10 mouse cellular contexts compared by ENCODE assay signal in genomic region chr19:4992371-4992770, GRCm38 (mm10). TPM values are rescaled to one million over a fixed set of nuclear protein-coding genes. Genes with fewer than 3 reads are reported as not detected.
DNase-seq lines count a peak whose midpoint lies in the region; TF ChIP-seq lines count a peak whose summit lies in the region.
"Had no signal": no experiment of that assay in that cellular context is flagged by ENCODE, and none has a peak within 500 bp of the region (broad histone marks: within the 10 kb centered on the region; RNA-seq: fewer than 3 reads in every experiment).

No protein-coding gene starts in this region.

- peak; percentile 31 for DNase-seq in gastrocnemius, adult 2 months
- no peak for DNase-seq in gastrocnemius, adult 8-10 months (ENCODE audit: low spot score in 2 of 2)
- DNase-seq in left cerebral cortex, adult 2 months (ENCODE audit: extremely low spot score in 1 of 2, low spot score in 2 of 2), result no peak
- no peak for DNase-seq in left cerebral cortex, adult 18-20 months (ENCODE audit: low spot score in 2 of 2)
- DNase-seq in embryo, embryonic 10 days (ENCODE audit: low spot score), result peak; percentile 33
- DNase-seq in mesoderm, embryonic 11.5 days (ENCODE audit: low read depth, low spot score), result peak; percentile 31
- DNase-seq in spleen, postnatal 10 days (ENCODE audit: low spot score in 2 of 2), result no peak
- no peak for DNase-seq in left cerebral cortex, postnatal 36 days (ENCODE audit: low spot score in 2 of 2)

- H3K4me3 ChIP-seq in gastrocnemius, adult 2 months, result no peak overlapping the region
- H3K4me3 ChIP-seq in left cerebral cortex, adult 2 months, result no peak overlapping the region
- H3K4me3 ChIP-seq: midbrain, embryonic 13.5 days had no signal

- peak overlapping the region; percentile 32; the same call in 1 of the 2 replicates for H3K27ac ChIP-seq in gastrocnemius, adult 2 months
- H3K27ac ChIP-seq in left cerebral cortex, adult 2 months, result peak overlapping the region; percentile 90
- H3K27ac ChIP-seq: liver, embryonic 14.5 days; midbrain, embryonic 13.5 days had no signal

- TF ChIP-seq CTCF in gastrocnemius, adult 2 months (IDR thresholded peaks at IDR 0.05), result no peak
- no peak for TF ChIP-seq CTCF in left cerebral cortex, adult 2 months (IDR thresholded peaks at IDR 0.05)

- intact Hi-C loops in gastrocnemius, adult 2 months (cut with DNase I), result no loop called here
- intact Hi-C loops in left cerebral cortex, adult 2 months (cut with DNase I), result no loop called here
- intact Hi-C loops in left cerebral cortex, postnatal 36 days (cut with DNase I), result no loop called here

RNA-seq across cellular contexts. Expression of gene Npas4, which starts 2.3 kb away (rescaled TPM):
- total RNA-seq in gastrocnemius, adult 2 months (2021), result under 1 TPM in 1 of 2 experiments, not detected in 1; 0.13 TPM
- total RNA-seq in gastrocnemius, adult 8-10 months (2022), result under 1 TPM in 1 of 4 experiments, not detected in 3; 0.11 TPM
- 10 to 100 TPM; 21.7 to 33.7 TPM for total RNA-seq in left cerebral cortex, adult 2 months (2021)
- total RNA-seq in left cerebral cortex, adult 18-20 months (2021), result 10 to 100 TPM; 19.1 to 26.0 TPM
- 10 to 100 TPM; 13.7 to 30.9 TPM for total RNA-seq in left cerebral cortex, postnatal 36 days (2021)

RNA-seq across cellular contexts. Expression of gene Mrpl11, which starts 30.4 kb away (rescaled TPM):
- total RNA-seq in gastrocnemius, adult 2 months (2021), result 10 to 100 TPM; 59.3 to 64.5 TPM
- 10 to 100 TPM; 56.3 to 63.7 (median 60.7) TPM for total RNA-seq in gastrocnemius, adult 8-10 months (2022)
- 10 to 100 TPM; 52.7 to 55.3 TPM for total RNA-seq in left cerebral cortex, adult 2 months (2021)
- total RNA-seq in left cerebral cortex, adult 18-20 months (2021), result 10 to 100 TPM; 58.2 to 61.8 TPM
- total RNA-seq in left cerebral cortex, postnatal 36 days (2021), result 10 to 100 TPM; 50.8 to 64.8 TPM

RNA-seq across cellular contexts. Expression of gene Slc29a2, which starts 31.3 kb away (rescaled TPM):
- total RNA-seq in gastrocnemius, adult 2 months (2021), result 1 to 10 TPM; 6.0 to 8.6 TPM
- 1 to 10 TPM; 4.0 to 6.1 (median 4.3) TPM for total RNA-seq in gastrocnemius, adult 8-10 months (2022)
- 10 to 100 TPM; 16.6 to 16.7 TPM for total RNA-seq in left cerebral cortex, adult 2 months (2021)
- 10 to 100 TPM; 13.4 to 16.4 TPM for total RNA-seq in left cerebral cortex, adult 18-20 months (2021)
- 10 to 100 TPM; 15.0 to 17.2 TPM for total RNA-seq in left cerebral cortex, postnatal 36 days (2021)

RNA-seq across cellular contexts. Expression of gene B4gat1, which starts 46.3 kb away (rescaled TPM):
- total RNA-seq in gastrocnemius, adult 2 months (2021), result 10 to 100 TPM; 20.0 to 22.4 TPM
- total RNA-seq in gastrocnemius, adult 8-10 months (2022), result 10 to 100 TPM; 16.0 to 23.1 (median 19.5) TPM
- 100 to 1,000 TPM; 109 to 131 TPM for total RNA-seq in left cerebral cortex, adult 2 months (2021)
- total RNA-seq in left cerebral cortex, adult 18-20 months (2021), result 100 to 1,000 TPM; 118 to 120 TPM
- total RNA-seq in left cerebral cortex, postnatal 36 days (2021), result 100 to 1,000 TPM; 118 to 135 TPM

RNA-seq across cellular contexts. Expression of gene AC124502.3, which starts 46.3 kb away (rescaled TPM):
- total RNA-seq in gastrocnemius, adult 2 months (2021), result under 1 TPM; 0.46 to 0.59 TPM
- total RNA-seq in gastrocnemius, adult 8-10 months (2022), result 1 to 10 TPM in 3 of 4 experiments, under 1 TPM in 1; 0.61 to 1.7 (median 1.4) TPM
- total RNA-seq in left cerebral cortex, adult 2 months (2021), result 1 to 10 TPM; 4.9 to 5.8 TPM
- 1 to 10 TPM; 6.5 to 7.6 TPM for total RNA-seq in left cerebral cortex, adult 18-20 months (2021)
- 1 to 10 TPM; 4.6 to 6.1 TPM for total RNA-seq in left cerebral cortex, postnatal 36 days (2021)

Comparison
In these comparisons a context has a peak if more than half of its experiments do, and no peak if none do; other contexts are left out.
1. DNase-seq: peak in gastrocnemius, adult 2 months (single experiment), embryo, embryonic 10 days (single experiment) and mesoderm, embryonic 11.5 days (single experiment); none in gastrocnemius, adult 8-10 months (0 of 2), left cerebral cortex, adult 2 months (0 of 2), left cerebral cortex, adult 18-20 months (0 of 2), spleen, postnatal 10 days (0 of 2) and left cerebral cortex, postnatal 36 days (0 of 2).
2. RNA of gene Npas4, which starts 2.3 kb away (total RNA-seq): 21.7 to 33.7 TPM in left cerebral cortex, adult 2 months, 13.7 to 30.9 TPM in left cerebral cortex, postnatal 36 days and 19.1 to 26.0 TPM in left cerebral cortex, adult 18-20 months; 0.13 TPM in gastrocnemius, adult 2 months and 0.11 TPM in gastrocnemius, adult 8-10 months; every median in the first group is over 10 times any median in the second.